Mouse (Mus musculus) liver, postnatal 0 days (tissue): Measurements from ENCODE around the gene Gm20388.

ENCODE experiments used
- CTCF ChIP-seq: sonication (generic); IDR thresholded peaks from 2 replicates; pipeline ENCODE4 v1.5.1; 2016; ENCODE audit warnings: antibody characterized with exemption, low read depth
- EP300 ChIP-seq: IDR thresholded peaks from 2 replicates; pipeline ENCODE4 v1.6.1; 2016; ENCODE audit warnings: antibody characterized with exemption, low read depth, mild to moderate bottlenecking

DNA sequence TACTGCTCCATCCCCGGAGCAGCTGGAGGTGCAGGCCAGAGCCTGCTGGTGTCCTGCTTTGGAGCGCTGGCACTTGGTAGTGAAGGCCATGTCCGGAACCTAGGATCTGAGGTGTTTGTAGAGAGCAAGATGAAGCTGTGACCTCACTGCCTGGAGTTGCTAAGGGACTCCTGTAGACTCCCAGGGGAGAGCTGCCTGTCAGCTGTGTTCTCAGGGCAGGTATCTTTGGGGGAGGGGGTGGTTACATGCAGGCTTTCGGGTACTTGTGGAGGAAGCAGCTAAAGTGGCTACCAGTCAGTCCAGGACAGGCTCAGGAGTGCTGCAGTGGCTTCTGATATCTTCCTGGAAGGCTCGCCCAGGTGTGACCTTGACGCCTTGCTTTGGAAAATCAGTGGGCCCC, 4328.7 kb downstream of the Gm20388 start:
- TF ChIP-seq CTCF: no peak
- TF ChIP-seq EP300: no peak
